Mouse (Mus musculus) left cerebral cortex, adult 11 months (tissue): ENCODE measurements around the gene Sez6l.

Source experiments
- DNase-seq: peaks from one replicate; pipeline ENCODE4 v3.0.0; 2022; ENCODE audit warnings: low spot score

Sez6l gene

GRCm38 (mm10) chr5:112498921-112499917 lies 77.8 kb downstream of the Sez6l start:
- DNase-seq, result no peak

GRCm38 (mm10) chr5:112496753-112497369 lies 80.1 kb downstream of the Sez6l start:
- DNase-seq, result no peak

- DNase-seq, result peak; percentile 46
Observed at GRCm38 (mm10) chr5:112493492-112493891, 83.5 kb downstream of the Sez6l start.

GRCm38 (mm10) chr5:112491489-112491888 lies 85.5 kb downstream of the Sez6l start:
- DNase-seq, result no peak

- no peak for DNase-seq
Observed at GRCm38 (mm10) chr5:112488101-112488776, 88.7 kb downstream of the Sez6l start.

GRCm38 (mm10) chr5:112487504-112487903 lies 89.5 kb downstream of the Sez6l start:
- no peak for DNase-seq

- no peak for DNase-seq
Observed at GRCm38 (mm10) chr5:112486415-112486814, 90.6 kb downstream of the Sez6l start.

GRCm38 (mm10) chr5:112484924-112485715 lies 91.9 kb downstream of the Sez6l start:
- no peak for DNase-seq

- DNase-seq, result no peak
Observed at GRCm38 (mm10) chr5:112483030-112483429, 94.0 kb downstream of the Sez6l start.

- no peak for DNase-seq
Observed at GRCm38 (mm10) chr5:112482551-112482950, 94.4 kb downstream of the Sez6l start.

- no peak for DNase-seq
Observed at GRCm38 (mm10) chr5:112481946-112482410, 95.0 kb downstream of the Sez6l start.

- DNase-seq, result no peak
Observed at GRCm38 (mm10) chr5:112473453-112473852, 103.5 kb downstream of the Sez6l start.

- DNase-seq, result peak; percentile 30
Observed at GRCm38 (mm10) chr5:112470144-112470543, 106.8 kb downstream of the Sez6l start.

- no peak for DNase-seq
Observed at GRCm38 (mm10) chr5:112468986-112469581, 107.9 kb downstream of the Sez6l start.

GRCm38 (mm10) chr5:112466331-112466730 lies 110.7 kb downstream of the Sez6l start:
- no peak for DNase-seq

GRCm38 (mm10) chr5:112459903-112460302 lies 117.1 kb downstream of the Sez6l start:
- no peak for DNase-seq

GRCm38 (mm10) chr5:112454966-112455555 lies 121.9 kb downstream of the Sez6l start:
- no peak for DNase-seq

GRCm38 (mm10) chr5:112453088-112453487 lies 123.9 kb downstream of the Sez6l start:
- no peak for DNase-seq

GRCm38 (mm10) chr5:112448747-112449440 lies 128.1 kb downstream of the Sez6l start, which contains the start of gene Gm6588:
TSS of gene Gm6588 (plus strand) at chr5:112449426.
- DNase-seq, result no peak

GRCm38 (mm10) chr5:112438535-112438934 lies 138.4 kb downstream of the Sez6l start:
- no peak for DNase-seq
